Mouse (Mus musculus) spleen, adult 2 months (tissue): ENCODE results near the gene Med21.

ENCODE experiments used
- CTCF ChIP-seq: fragments of 200-500 bp; IDR thresholded peaks from 2 replicates; pipeline ENCODE4 v1.5.1; 2011; ENCODE audit warnings: mild to moderate bottlenecking, inconsistent platforms; ENCODE audit not compliant: insufficient read depth, insufficient read length, insufficient replicate concordance; ENCODE audit errors: extremely low read depth
- POLR2A ChIP-seq: fragments of 200-500 bp; IDR thresholded peaks from 2 replicates; pipeline ENCODE4 v1.6.1; 2011; ENCODE audit warnings: low read depth, low read length, inconsistent platforms

DNA sequence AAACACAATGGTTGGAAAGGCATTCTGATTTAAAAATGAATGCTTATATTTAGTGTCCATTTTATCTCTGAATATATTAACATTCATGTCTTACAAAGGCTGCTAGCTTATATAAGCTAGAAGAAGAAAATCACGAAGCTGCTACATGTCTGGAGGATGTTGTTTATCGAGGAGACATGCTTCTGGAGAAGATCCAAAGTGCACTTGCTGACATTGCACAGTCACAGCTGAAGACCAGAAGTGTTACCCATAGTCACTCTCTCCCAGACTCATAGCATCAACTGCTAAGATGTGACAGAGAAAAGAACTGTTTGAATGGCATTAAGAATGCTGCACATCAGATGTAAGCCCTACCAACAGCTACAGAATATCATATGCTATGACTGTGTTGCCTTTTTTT, 7.7 kb downstream of the Med21 start:
- no peak for TF ChIP-seq CTCF
- TF ChIP-seq POLR2A, result no peak
